Mouse (Mus musculus) neural tube, embryonic 13.5 days (tissue): Measurements from ENCODE around the gene Extl1. TPM values are rescaled to one million over a fixed set of nuclear protein-coding genes. Genes with fewer than 3 reads are reported as not detected.

ENCODE experiments used
- ATAC-seq: fragments of 200-750 bp; cut with Nextera tagmentation; 2 replicates; pipeline ENCODE4 v1.8.0; 2017; ENCODE audit warnings: low read depth, mild to moderate bottlenecking, moderate TSS enrichment, moderate library complexity
- H3K27ac ChIP-seq: fragments of 300-500 bp; sonication (generic); replicated peaks from 2 replicates; pipeline ENCODE4 v1.5.1; 2015; ENCODE audit warnings: moderate library complexity, mild to moderate bottlenecking, inconsistent platforms
- H3K27me3 ChIP-seq: fragments of 300-500 bp; sonication (generic); 2 replicates; pipeline ENCODE4 v1.6.1; 2015; ENCODE audit warnings: mild to moderate bottlenecking, inconsistent platforms
- H3K36me3 ChIP-seq: fragments of 300-500 bp; sonication (generic); 2 replicates; pipeline ENCODE4 v1.6.1; 2015; ENCODE audit warnings: mild to moderate bottlenecking, inconsistent platforms
- H3K4me1 ChIP-seq: fragments of 300-500 bp; sonication (generic); replicated peaks from 2 replicates; pipeline ENCODE4 v1.6.1; 2015; ENCODE audit warnings: inconsistent platforms
- H3K4me2 ChIP-seq: fragments of 300-500 bp; sonication (generic); 2 replicates; pipeline ENCODE4 v1.6.1; 2015; ENCODE audit warnings: inconsistent platforms, mild to moderate bottlenecking, moderate library complexity
- H3K4me3 ChIP-seq: fragments of 300-500 bp; sonication (generic); 2 replicates; pipeline ENCODE4 v1.5.1; 2015; ENCODE audit warnings: mild to moderate bottlenecking, inconsistent platforms
- H3K9ac ChIP-seq: fragments of 300-500 bp; sonication (generic); 2 replicates; pipeline ENCODE4 v1.6.1; 2015; ENCODE audit warnings: moderate library complexity, mild to moderate bottlenecking, inconsistent platforms
- H3K9me3 ChIP-seq: fragments of 300-500 bp; sonication (generic); 2 replicates; pipeline ENCODE4 v1.6.1; 2016; ENCODE audit warnings: inconsistent platforms
- WGBS: fragments of 180-500 bp; shearing (Covaris S2); methylation state at CpG from one replicate; pipeline ENCODE4 v1.1.7; 2015; 5-methylcytosine and 5-hydroxymethylcytosine counted together
- polyA plus RNA-seq: library from polyadenylated mRNA; unstranded; fragments of >200 nt; fragmentation: Nextera tagmentation; extraction: Ambion mirVana; gene quantifications from 2 replicates; pipeline ENCODE4 v1.2.1, GENCODE M21; 2015

Gene Extl1
- polyA plus RNA-seq, 1 experiment from 2014 or later = 0.73 TPM

DNA sequence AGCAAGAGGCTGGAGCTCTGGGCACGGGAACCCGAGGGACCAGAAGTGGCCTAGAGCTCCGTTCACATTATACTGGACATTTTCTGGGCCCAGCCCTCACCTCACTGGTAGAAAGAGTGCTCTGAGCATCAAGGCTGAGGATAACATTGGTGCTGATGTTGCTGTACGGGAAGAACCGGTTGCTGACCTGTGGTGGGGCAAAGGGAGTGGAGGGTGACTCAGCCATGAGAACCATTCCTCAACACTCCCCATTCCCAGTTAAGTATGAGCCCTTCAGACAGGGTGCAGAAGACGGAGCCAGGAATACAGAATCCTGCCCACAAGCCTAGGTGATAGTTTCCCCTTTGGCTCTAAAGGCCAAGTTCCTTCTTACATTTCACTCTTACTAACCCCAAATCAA lies 24.0 kb downstream of the Extl1 start:
- no peak overlapping the region for H3K4me2 ChIP-seq
- no peak for ATAC-seq
- H3K9ac ChIP-seq = no peak overlapping the region
- no peak overlapping the region for H3K4me3 ChIP-seq
- no peaks in the 10 kb centered on the region for H3K9me3 ChIP-seq
- H3K4me1 ChIP-seq = peaks cover 10% of the 10 kb centered on the region
- H3K36me3 ChIP-seq = no peaks in the 10 kb centered on the region
- WGBS = 88% methylated on average over 6 of the region's 6 CpGs
- H3K27me3 ChIP-seq = peaks cover 21% of the 10 kb centered on the region
- no peak overlapping the region for H3K27ac ChIP-seq

GRCm38 (mm10) chr4:134357461-134357771 lies 26.2 kb downstream of the Extl1 start:
- Histone ChIP-seq H3K27ac (no peak overlapping the region), H3K4me1 (peaks cover 12% of the 10 kb centered on the region), H3K27me3 (peaks cover 7% of the 10 kb centered on the region; the same call in 1 of the 2 replicates), H3K36me3 (no peaks in the 10 kb centered on the region), H3K9me3 (no peaks in the 10 kb centered on the region), H3K4me3 (peak overlapping the region; percentile 5), H3K9ac (peak overlapping the region; percentile 41; the same call in 1 of the 2 replicates), H3K4me2 (peak overlapping the region; percentile 49)
- 35% methylated on average over 17 of the region's 17 CpGs for WGBS
- 0 out of 2 replicates have a peak, but pooled peaks have one; percentile 6 for ATAC-seq

GRCm38 (mm10) chr4:134356591-134357460 lies 26.8 kb downstream of the Extl1 start:
- H3K4me1 ChIP-seq = peaks cover 18% of the 10 kb centered on the region
- H3K4me2 ChIP-seq = peak overlapping the region; percentile 49
- 0 out of 2 replicates have a peak, but pooled peaks have one; percentile 44 for ATAC-seq
- H3K27me3 ChIP-seq = peaks cover 7% of the 10 kb centered on the region; the same call in 1 of the 2 replicates
- no peak overlapping the region for H3K27ac ChIP-seq
- no peaks in the 10 kb centered on the region for H3K36me3 ChIP-seq
- peak overlapping the region; percentile 41; the same call in 1 of the 2 replicates for H3K9ac ChIP-seq
- peak overlapping the region; percentile 5 for H3K4me3 ChIP-seq
- H3K9me3 ChIP-seq = no peaks in the 10 kb centered on the region
- WGBS = 18% methylated on average over 22 of the region's 22 CpGs

DNA sequence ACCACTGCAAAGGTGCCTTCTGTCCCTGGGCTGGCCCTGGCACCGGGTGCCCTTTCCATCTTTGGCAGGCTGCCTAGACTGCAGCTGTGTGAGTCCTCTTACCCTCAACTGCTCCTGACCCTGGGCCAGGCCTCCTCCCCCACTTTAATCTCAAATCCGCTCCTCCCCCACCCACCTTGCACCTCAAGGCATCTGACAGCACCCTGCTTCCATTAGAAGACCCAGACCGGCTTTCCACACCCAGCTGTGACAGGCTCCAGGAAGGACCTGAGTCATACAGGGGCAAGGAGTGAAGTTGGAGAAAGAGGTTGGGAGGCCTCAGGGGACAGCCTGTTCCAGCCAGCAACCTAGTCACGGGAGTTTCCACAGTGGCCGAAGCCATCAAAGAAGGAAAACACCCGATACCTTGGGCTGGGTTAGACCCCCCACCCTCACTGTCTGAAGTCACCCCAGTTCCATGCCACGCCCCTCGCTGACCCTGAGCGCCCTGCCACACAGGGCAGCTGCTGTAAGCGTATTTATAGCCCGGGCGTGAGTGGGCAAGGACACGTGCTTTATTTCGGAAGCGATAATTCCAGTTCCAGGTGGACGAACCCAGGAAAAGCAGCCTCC lies 27.7 kb downstream of the Extl1 start:
- no peaks in the 10 kb centered on the region for H3K9me3 ChIP-seq
- H3K4me3 ChIP-seq = no peak overlapping the region
- no peak overlapping the region for H3K4me2 ChIP-seq
- no peaks in the 10 kb centered on the region for H3K36me3 ChIP-seq
- no peak for ATAC-seq
- H3K4me1 ChIP-seq = peaks cover 24% of the 10 kb centered on the region
- 0 out of 2 replicates have a peak overlapping the region, but pooled peaks have one; percentile 5 for H3K9ac ChIP-seq
- WGBS = 49% methylated on average over 16 of the region's 16 CpGs
- H3K27me3 ChIP-seq = peaks cover 7% of the 10 kb centered on the region; the same call in 1 of the 2 replicates
- H3K27ac ChIP-seq = no peak overlapping the region

DNA sequence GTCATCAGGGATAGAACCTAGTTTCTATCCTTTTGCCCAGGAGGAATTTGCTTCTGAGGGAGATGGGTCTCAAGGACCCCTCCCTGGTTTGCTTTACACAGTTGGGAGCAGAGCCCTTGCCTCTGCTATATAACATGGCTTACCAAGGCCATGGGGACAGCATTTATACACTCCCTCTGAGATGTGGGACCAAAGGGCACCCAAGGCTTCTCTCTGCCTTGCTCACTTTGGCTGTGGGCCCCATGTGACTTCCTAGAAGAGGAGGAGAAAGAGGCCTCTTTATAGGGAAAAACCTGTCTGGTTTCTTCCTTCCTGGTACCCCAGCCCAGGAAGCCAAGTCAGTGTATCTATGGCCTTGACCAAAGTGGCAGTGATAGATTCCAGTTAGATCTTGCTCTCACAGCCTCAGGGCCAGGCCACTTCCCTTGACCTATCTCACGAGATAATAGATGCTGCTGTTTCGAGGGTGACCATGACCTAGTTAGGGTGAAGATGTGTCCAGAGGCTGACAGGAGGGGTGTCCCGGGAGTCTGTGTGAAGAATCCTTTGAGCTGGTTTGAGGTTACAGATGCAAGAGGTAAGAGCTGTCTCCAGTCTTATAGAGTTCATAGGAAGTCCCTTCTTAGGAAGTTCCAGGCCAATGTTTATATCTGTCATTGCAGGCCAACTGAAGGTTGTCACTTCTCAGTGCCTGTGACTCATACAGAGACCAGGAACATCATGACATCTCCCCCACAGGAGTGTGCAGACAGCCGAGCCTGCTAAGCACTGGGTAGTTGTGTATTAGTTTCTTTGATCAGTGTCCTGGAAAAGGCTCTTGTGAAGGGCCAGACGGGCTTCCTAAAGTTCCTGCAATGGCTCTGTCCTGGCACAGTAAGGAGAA lies 29.9 kb downstream of the Extl1 start:
- Histone ChIP-seq H3K27ac (no peak overlapping the region), H3K36me3 (no peaks in the 10 kb centered on the region), H3K4me1 (peaks cover 24% of the 10 kb centered on the region), H3K27me3 (peaks cover 7% of the 10 kb centered on the region; the same call in 1 of the 2 replicates), H3K4me2 (no peak overlapping the region), H3K9me3 (no peaks in the 10 kb centered on the region), H3K4me3 (no peak overlapping the region), H3K9ac (no peak overlapping the region)
- 76% methylated on average over 5 of the region's 5 CpGs for WGBS
- no peak for ATAC-seq

DNA sequence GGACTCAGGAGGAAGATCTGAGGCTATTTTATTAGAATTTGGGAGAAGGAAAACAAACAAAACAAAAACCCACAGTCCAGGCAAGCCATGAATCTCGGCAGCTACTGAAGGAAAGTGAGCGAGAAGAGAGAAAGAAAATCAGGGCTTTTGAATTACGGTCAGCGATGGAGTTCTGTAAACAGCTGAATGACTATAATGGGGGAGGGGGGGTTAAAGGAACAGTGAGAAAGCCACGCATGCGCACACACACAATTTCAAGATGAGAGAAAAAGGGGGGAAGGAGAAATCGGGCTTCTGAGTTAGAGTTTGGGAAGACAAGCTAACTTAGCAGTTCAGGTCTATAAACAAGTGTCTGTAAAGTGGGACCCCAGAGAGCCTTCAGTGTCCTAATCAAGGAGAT lies 30.7 kb downstream of the Extl1 start:
- Histone ChIP-seq H3K4me2 (no peak overlapping the region), H3K9ac (no peak overlapping the region), H3K4me1 (peaks cover 24% of the 10 kb centered on the region), H3K27me3 (peaks cover 6% of the 10 kb centered on the region; the same call in 1 of the 2 replicates), H3K36me3 (no peaks in the 10 kb centered on the region), H3K9me3 (no peaks in the 10 kb centered on the region), H3K27ac (no peak overlapping the region), H3K4me3 (no peak overlapping the region)
- WGBS = 70% methylated on average over 7 of the region's 7 CpGs
- ATAC-seq = no peak

GRCm38 (mm10) chr4:134352261-134352707 lies 31.4 kb downstream of the Extl1 start:
- H3K4me2 ChIP-seq = no peak overlapping the region
- H3K27ac ChIP-seq = no peak overlapping the region
- no peak for ATAC-seq
- 53% methylated on average over 12 of the region's 12 CpGs for WGBS
- H3K27me3 ChIP-seq = no peaks in the 10 kb centered on the region
- H3K4me3 ChIP-seq = no peak overlapping the region
- no peak overlapping the region for H3K9ac ChIP-seq
- H3K9me3 ChIP-seq = no peaks in the 10 kb centered on the region
- peaks cover 18% of the 10 kb centered on the region for H3K4me1 ChIP-seq
- H3K36me3 ChIP-seq = no peaks in the 10 kb centered on the region

DNA sequence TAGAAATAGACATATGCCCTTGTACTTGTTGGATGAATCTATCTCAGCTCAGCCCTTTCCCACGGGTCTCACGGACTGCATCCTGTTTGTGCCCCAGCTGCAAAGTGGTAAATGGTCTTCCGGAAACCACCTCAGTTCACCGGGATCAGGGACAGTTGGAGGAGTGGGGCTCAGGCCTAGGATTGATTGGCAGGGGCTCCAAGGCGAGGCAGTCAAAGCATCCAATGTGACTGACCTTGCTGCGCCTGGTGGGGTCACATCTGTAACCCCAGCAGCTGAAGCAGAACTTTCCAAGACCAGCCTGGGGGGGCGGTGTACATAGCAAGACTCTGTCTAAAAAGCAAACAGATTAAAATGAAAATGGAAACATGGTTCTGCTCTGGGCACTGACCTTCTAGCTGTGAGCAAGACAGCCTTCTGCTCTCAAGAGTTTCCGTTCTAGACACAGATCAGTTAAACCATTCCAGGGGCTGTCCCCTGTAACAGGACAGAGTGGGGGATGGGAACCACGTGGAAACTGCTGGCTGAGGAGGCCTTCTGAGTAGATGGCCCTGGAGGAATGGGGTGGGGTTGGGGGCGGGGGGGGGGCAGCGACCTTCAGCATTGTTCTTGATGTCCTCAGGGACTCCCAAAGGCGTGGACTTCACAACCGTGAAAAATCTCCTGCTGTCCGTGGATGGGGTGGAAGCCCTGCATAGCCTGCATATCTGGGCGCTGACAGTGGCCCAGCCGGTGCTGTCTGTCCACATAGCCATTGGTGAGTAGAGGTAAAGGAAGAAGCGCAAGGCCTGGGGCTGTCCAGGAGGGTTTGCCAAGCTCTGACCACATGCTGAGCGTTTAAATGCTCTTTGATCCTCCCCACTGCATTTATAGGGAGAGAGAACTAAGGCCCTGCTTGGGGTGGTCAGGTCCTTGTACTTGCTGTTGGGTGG lies 32.1 kb downstream of the Extl1 start:
- no peaks in the 10 kb centered on the region for H3K36me3 ChIP-seq
- ATAC-seq = no peak
- H3K9ac ChIP-seq = no peak overlapping the region
- H3K4me2 ChIP-seq = no peak overlapping the region
- H3K9me3 ChIP-seq = no peaks in the 10 kb centered on the region
- H3K4me3 ChIP-seq = no peak overlapping the region
- H3K4me1 ChIP-seq = peaks cover 14% of the 10 kb centered on the region
- no peak overlapping the region for H3K27ac ChIP-seq
- WGBS = 49% methylated on average over 18 of the region's 18 CpGs
- H3K27me3 ChIP-seq = peaks cover under 1% of the 10 kb centered on the region; the same call in 1 of the 2 replicates

DNA sequence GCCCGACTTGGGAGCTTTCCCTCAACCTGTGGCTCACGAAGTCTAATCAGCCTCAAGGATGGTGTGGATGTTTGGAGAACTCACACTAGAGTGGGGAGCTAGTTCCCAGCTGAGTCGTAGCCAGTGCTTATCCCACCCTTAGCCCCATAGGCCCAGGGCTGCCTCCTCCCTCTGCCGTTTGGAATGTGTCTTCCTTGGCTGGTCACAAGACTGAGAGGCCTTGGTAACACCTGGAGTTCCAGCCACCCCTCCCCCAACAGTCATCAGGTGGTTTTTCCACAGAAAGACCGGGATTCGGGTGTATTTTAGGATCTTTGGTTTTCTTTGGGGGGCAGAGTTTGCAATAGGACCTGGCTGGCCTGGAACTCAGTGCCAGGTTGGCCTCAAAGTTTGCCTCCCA lies 33.0 kb downstream of the Extl1 start:
- H3K4me3 ChIP-seq = no peak overlapping the region
- no peak overlapping the region for H3K4me2 ChIP-seq
- peaks cover 14% of the 10 kb centered on the region for H3K4me1 ChIP-seq
- H3K9ac ChIP-seq = no peak overlapping the region
- no peak for ATAC-seq
- no peaks in the 10 kb centered on the region for H3K36me3 ChIP-seq
- WGBS = 85% methylated on average over 6 of the region's 6 CpGs
- peaks cover 10% of the 10 kb centered on the region for H3K27me3 ChIP-seq
- no peak overlapping the region for H3K27ac ChIP-seq
- no peaks in the 10 kb centered on the region for H3K9me3 ChIP-seq

DNA sequence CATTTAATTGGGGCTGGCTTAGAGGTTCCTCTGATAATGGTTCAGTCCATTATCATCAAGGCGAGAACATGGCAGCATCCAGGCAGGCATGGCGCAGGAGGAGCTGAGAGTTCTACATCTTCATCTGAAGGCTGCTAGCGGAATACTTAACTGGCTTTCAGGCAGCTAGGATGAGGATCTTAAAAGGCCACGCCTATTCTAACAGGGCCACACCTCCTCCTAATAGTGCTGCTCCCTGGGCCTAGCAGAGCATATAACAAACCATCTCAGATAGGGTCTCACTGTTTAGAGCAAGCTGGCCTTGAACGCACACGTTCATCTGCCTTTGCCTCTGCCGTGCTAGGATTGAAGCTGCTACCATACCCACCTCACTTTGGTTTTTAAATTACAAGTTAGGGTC lies 33.8 kb downstream of the Extl1 start:
- H3K9ac ChIP-seq = no peak overlapping the region
- H3K36me3 ChIP-seq = no peaks in the 10 kb centered on the region
- no peak overlapping the region for H3K4me3 ChIP-seq
- ATAC-seq = no peak
- H3K4me2 ChIP-seq = no peak overlapping the region
- no peak overlapping the region for H3K27ac ChIP-seq
- peaks cover 14% of the 10 kb centered on the region for H3K4me1 ChIP-seq
- H3K9me3 ChIP-seq = no peaks in the 10 kb centered on the region
- peaks cover 18% of the 10 kb centered on the region for H3K27me3 ChIP-seq
- 89% methylated on average over 7 of the region's 7 CpGs for WGBS

- H3K9ac ChIP-seq = no peak overlapping the region
- ATAC-seq = no peak
- WGBS = 82% methylated on average over 5 of the region's 5 CpGs
Measured at GRCm38 (mm10) chr4:134348545-134348944, 35.1 kb downstream of the Extl1 start.

More at GRCm38 (mm10) chr4:134348545-134348944, 35.1 kb downstream of the Extl1 start:
- Histone ChIP-seq H3K4me3 (no peak overlapping the region), H3K4me1 (peaks cover 15% of the 10 kb centered on the region), H3K9me3 (no peaks in the 10 kb centered on the region), H3K4me2 (no peak overlapping the region), H3K36me3 (no peaks in the 10 kb centered on the region), H3K27me3 (peaks cover 31% of the 10 kb centered on the region), H3K27ac (no peak overlapping the region)
